Mouse (Mus musculus) right cerebral cortex, postnatal 25 days (tissue): ENCODE data around the gene Mc1r.
"Not testable (repeated sequence)": the region's sequence is repeated elsewhere in the genome, so short reads cannot be mapped to it uniquely, and the experiment has no call there.

Experiments used
- DNase-seq: peaks from one replicate; pipeline ENCODE4 v3.0.0; 2022

Gene Mc1r

GRCm38 (mm10) chr8:123432381-123432780 lies 25.5 kb downstream of the Mc1r start:
- no peak for DNase-seq

GRCm38 (mm10) chr8:123433241-123433974 lies 26.5 kb downstream of the Mc1r start:
- not testable (repeated sequence) for DNase-seq

- no peak for DNase-seq
Measured at GRCm38 (mm10) chr8:123441788-123442187, 34.9 kb downstream of the Mc1r start.

- no peak for DNase-seq
Measured at GRCm38 (mm10) chr8:123442351-123442750, 35.4 kb downstream of the Mc1r start.

- DNase-seq = peak; percentile 90
Measured at GRCm38 (mm10) chr8:123442871-123443575, 36.1 kb downstream of the Mc1r start.

- DNase-seq = no peak
Measured at GRCm38 (mm10) chr8:123443576-123443921, 36.6 kb downstream of the Mc1r start.

- DNase-seq = no peak
Measured at GRCm38 (mm10) chr8:123444131-123444530, 37.2 kb downstream of the Mc1r start.

- DNase-seq = no peak
Measured at GRCm38 (mm10) chr8:123445981-123446380, 39.1 kb downstream of the Mc1r start.

- no peak for DNase-seq
Measured at GRCm38 (mm10) chr8:123446799-123447198, 39.9 kb downstream of the Mc1r start.

- DNase-seq = no peak
Measured at GRCm38 (mm10) chr8:123450783-123451182, 43.9 kb downstream of the Mc1r start.

- DNase-seq = not testable (repeated sequence)
Measured at GRCm38 (mm10) chr8:123451747-123452146, 44.8 kb downstream of the Mc1r start.

GRCm38 (mm10) chr8:123452149-123452548 lies 45.2 kb downstream of the Mc1r start:
- no peak for DNase-seq

- no peak for DNase-seq
Measured at GRCm38 (mm10) chr8:123453291-123453690, 46.4 kb downstream of the Mc1r start.

- DNase-seq = no peak
Measured at GRCm38 (mm10) chr8:123453951-123454350, 47.0 kb downstream of the Mc1r start.

GRCm38 (mm10) chr8:123454559-123454958 lies 47.7 kb downstream of the Mc1r start:
- no peak for DNase-seq
